Mouse (Mus musculus): ENCODE measurements around the gene B9d1. TPM values are rescaled to one million over a fixed set of nuclear protein-coding genes. Genes with fewer than 3 reads are reported as not detected.
A peak's percentile ranks its signal among the peaks of the same experiment; 100 is the strongest.

B9d1 gene
- polyA plus RNA-seq, 1 experiment from 2014 or later: 34.6 TPM

DNA sequence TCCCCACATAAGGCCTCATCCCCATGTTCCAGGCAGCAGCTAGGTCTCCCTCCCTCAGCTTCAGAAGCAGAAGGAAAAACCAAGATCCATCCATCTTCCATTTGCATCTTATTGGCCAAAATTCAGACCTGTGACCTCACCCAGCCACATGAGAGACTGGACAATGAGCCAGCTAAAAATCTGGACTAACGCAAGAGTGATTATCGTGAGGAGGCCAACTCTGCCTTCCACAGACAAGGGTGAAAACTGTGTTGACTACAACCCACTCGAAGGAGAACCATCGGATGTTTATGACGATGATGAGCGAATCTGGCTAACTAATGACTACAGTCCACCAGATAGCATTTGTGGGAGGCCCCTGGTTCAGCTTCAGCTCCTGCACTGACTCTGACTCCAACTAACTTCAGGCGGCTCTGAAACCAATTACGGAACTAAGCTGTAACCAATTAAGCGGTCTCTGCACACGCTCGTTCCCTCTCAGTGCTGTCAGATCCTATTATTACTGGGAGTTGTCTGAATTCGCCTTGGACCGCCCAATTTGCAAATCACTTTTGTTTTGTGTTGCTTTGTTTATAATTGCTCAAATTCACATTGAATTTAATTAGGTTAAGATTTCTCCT lies 21.6 kb upstream of the B9d1 start:
- no peak for ATAC-seq (ENCODE audit: low FRiP score)
- Histone ChIP-seq H3K36me3 (replicated peaks) (peaks cover 12% of the 10 kb centered on the region), H3K27me3 (peaks cover 6% of the 10 kb centered on the region; the same call in 1 of the 2 replicates), H3K4me1 (peaks cover 47% of the 10 kb centered on the region), H3K9me3 (no peaks in the 10 kb centered on the region), H3K4me2 (no peak overlapping the region), H3K4me3 (replicated peaks) (no peak overlapping the region), H3K9ac (no peak overlapping the region), H3K27ac (peak overlapping the region; percentile 97)
- 46% methylated on average over 13 of the region's 13 CpGs for WGBS

DNA sequence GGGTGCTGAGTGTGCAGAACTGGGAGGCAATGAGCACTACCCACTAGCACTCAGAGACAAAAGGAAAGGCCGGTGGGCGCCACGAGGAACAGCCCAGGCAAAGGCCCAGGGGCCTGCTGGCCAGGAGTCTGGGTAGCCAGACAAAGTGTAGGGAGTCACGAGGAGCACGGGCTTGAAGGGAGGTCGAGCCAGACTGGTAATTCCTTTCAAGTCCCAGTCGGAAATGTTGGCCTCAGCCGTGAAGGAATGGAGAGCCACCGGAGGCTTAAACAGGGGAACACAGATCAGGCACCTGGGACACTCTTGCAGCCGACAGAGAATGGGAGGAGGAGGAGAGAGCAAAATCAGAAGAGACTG lies 20.7 kb upstream of the B9d1 start:
- Histone ChIP-seq H3K9ac (peak overlapping the region; percentile 42), H3K4me2 (peak overlapping the region; percentile 49), H3K4me3 (replicated peaks) (no peak overlapping the region), H3K4me1 (peaks cover 50% of the 10 kb centered on the region), H3K27me3 (peaks cover 6% of the 10 kb centered on the region; the same call in 1 of the 2 replicates), H3K36me3 (replicated peaks) (peaks cover 20% of the 10 kb centered on the region), H3K9me3 (no peaks in the 10 kb centered on the region), H3K27ac (peak overlapping the region; percentile 97)
- ATAC-seq (ENCODE audit: low FRiP score): no peak
- 13% methylated on average over 10 of the region's 10 CpGs for WGBS

DNA sequence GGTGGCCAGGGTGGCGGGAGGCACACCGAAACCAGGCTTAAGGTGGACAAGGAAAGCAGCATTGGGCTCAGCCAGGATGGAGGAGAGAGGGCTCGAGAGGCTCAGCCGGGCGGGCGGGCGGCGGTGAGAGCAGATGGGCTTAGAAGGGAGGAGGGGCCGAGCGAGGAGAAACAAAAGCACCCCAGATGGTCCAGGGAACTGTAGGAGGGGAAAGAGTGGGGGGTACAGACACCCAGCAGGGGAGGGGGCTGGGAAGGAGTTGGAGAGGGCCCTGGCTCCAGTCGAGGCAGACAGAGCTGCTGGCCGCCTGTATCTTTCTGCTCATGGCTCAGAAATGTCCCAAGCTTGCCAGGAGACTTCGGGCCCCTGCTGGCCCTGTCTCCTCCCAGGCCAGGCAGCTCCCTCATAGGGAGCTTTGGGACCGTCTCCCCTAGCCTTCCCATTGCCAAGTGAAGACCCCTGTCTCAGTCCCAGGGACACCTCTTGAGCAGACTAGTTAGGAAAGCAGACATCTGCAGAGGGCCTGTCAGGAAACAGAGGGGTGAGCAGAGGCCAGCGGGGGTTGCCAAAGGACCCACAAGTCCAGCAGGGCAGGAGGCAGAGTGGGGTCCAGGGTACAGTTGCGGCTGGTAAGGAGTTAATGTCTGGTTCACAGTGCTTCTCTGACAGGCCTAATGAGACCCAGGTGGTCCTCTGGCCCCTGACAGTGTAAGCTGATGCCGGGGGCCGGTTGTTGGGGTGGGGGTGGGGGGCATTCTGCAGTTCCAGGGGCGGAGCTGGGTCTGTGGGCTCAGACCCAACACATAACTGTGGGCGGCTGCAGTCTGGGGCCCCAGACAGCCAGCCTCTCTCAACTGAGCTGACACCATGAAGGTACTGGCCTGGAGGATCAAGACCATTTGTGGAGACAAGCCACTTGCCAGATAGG lies 20.1 kb upstream of the B9d1 start, which contains the start of gene Mfap4:
TSS of gene Mfap4 (plus strand) at position 819 of the 928 bp plus-strand sequence.
- Histone ChIP-seq H3K4me2 (peak within 1 kb of the TSS; percentile 49), H3K4me3 (replicated peaks) (peak within 1 kb of the TSS; percentile 31), H3K27me3 (peaks cover 6% of the 10 kb centered on the region; the same call in 1 of the 2 replicates), H3K9me3 (no peaks in the 10 kb centered on the region), H3K4me1 (peaks cover 55% of the 10 kb centered on the region), H3K27ac (peak within 1 kb of the TSS; percentile 97), H3K36me3 (replicated peaks) (peaks cover 27% of the 10 kb centered on the region), H3K9ac (peak within 1 kb of the TSS; percentile 53)
- 3% methylated on average over 19 of the region's 20 CpGs for WGBS
- ATAC-seq (ENCODE audit: low FRiP score): peak; percentile 89

DNA sequence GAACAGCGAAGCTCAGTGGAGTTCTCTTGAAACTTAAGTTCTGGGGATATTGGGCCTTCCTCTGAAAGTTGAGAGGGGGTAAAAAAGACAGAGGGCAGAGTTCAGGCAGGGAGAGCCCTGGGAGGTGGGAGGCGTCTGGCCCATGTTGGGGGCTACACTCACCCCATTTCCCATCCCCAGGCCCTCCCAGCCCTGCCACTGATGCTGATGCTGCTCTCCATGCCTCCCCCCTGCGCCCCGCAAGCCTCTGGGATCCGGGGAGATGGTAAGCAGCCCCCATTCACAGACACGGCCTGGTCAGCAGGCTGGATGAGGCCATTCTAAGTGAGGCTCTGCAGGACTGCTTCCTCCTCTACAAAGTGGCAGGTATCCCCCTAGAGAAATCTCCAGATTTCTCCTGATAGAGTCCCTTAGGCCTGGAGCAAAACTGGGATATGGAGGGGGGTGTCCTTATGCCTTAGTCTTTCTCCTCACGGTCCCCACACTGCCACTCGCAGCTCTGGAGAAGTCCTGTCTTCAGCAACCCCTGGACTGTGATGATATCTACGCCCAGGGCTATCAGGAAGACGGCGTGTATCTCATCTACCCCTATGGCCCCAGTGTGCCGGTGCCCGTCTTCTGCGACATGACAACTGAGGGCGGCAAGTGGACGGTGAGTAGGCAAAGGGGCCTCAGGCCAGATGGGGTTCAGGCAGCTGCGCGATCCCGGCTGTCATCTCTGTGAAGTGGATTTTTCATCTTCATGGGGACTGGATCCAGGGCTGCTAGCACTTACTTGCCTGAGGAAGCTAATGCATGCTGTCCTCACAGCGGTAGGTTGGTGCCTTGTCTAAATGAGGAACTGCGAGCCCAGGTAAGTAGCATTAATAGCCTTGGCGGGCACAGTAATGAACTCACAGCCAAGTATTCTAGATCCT lies 19.1 kb upstream of the B9d1 start:
- H3K27ac ChIP-seq: peak overlapping the region; percentile 97
- peaks cover 6% of the 10 kb centered on the region; the same call in 1 of the 2 replicates for H3K27me3 ChIP-seq
- H3K9me3 ChIP-seq: no peaks in the 10 kb centered on the region
- H3K4me3 ChIP-seq (replicated peaks): peak overlapping the region; percentile 31
- peaks cover 59% of the 10 kb centered on the region for H3K4me1 ChIP-seq
- H3K36me3 ChIP-seq (replicated peaks): peaks cover 36% of the 10 kb centered on the region
- H3K9ac ChIP-seq: peak overlapping the region; percentile 53
- 63% methylated on average over 22 of the region's 22 CpGs for WGBS
- H3K4me2 ChIP-seq: peak overlapping the region; percentile 49
- ATAC-seq (ENCODE audit: low FRiP score): no peak

DNA sequence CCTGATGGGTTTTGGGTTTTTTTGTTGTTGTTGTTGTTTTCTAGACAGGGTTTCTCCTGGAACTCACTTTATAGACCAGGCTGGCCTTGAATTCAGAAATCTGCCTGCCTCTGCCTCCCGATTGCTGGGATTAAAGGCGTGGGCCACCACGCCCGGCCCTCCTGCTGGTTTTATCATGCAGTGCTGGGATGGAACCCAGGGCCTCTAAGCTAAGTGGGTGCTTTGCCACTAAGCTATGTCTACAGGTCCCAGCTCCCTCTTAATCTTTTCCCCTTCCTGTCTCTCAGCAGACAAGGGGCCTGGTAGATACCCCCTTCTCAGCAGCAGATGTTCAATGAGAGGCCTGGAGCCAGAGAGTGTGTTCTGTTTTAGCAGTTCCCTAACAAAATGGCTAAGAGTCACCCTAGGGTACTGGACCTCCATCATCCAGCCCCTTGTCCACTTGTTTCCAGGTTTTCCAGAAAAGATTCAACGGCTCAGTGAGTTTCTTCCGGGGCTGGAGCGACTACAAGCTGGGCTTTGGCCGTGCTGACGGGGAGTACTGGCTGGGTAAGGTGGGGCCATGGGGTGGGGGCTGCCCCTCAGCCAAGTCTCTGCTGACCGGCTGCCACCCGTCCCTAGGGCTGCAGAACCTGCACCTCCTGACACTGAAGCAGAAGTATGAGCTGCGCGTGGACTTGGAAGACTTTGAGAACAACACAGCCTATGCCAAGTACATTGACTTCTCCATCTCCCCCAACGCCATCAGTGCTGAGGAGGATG lies 18.3 kb upstream of the B9d1 start:
- peak overlapping the region; percentile 97 for H3K27ac ChIP-seq
- H3K4me1 ChIP-seq: peaks cover 64% of the 10 kb centered on the region
- ATAC-seq (ENCODE audit: low FRiP score): no peak
- 92% methylated on average over 14 of the region's 14 CpGs for WGBS
- peak overlapping the region; percentile 49 for H3K4me2 ChIP-seq
- no peak overlapping the region for H3K9ac ChIP-seq
- H3K4me3 ChIP-seq (replicated peaks): peak overlapping the region; percentile 31
- peaks cover 4% of the 10 kb centered on the region; the same call in 1 of the 2 replicates for H3K27me3 ChIP-seq
- H3K36me3 ChIP-seq (replicated peaks): peaks cover 45% of the 10 kb centered on the region
- H3K9me3 ChIP-seq: no peaks in the 10 kb centered on the region

DNA sequence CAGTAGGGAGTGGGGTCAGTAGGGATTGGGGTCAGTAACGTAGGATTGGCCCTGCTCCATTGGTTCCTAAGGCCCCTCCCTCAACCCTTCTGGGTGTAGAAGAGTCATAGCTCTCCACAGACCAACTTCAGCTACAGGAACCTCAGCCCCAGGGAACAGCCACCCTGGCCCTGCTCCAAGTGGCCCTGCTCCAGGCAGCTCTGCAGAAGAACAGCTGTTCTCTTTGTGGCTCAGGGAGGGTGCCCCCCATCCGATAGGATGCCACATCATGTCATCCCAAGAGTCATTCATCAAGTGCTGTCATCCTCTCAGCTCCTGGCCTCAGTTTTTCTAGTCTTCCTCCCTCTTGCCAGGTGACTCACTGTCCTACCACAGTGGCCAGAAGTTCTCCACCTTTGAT lies 17.5 kb upstream of the B9d1 start:
- Histone ChIP-seq H3K27me3 (no peaks in the 10 kb centered on the region), H3K9ac (no peak overlapping the region), H3K4me2 (peak overlapping the region; percentile 49; the same call in 1 of the 2 replicates), H3K9me3 (no peaks in the 10 kb centered on the region), H3K4me3 (replicated peaks) (no peak overlapping the region), H3K27ac (peak overlapping the region; percentile 59; the same call in 1 of the 2 replicates), H3K4me1 (peaks cover 66% of the 10 kb centered on the region), H3K36me3 (replicated peaks) (peaks cover 51% of the 10 kb centered on the region)
- ATAC-seq (ENCODE audit: low FRiP score): no peak
- WGBS: 56% methylated on average over 2 of the region's 2 CpGs

DNA sequence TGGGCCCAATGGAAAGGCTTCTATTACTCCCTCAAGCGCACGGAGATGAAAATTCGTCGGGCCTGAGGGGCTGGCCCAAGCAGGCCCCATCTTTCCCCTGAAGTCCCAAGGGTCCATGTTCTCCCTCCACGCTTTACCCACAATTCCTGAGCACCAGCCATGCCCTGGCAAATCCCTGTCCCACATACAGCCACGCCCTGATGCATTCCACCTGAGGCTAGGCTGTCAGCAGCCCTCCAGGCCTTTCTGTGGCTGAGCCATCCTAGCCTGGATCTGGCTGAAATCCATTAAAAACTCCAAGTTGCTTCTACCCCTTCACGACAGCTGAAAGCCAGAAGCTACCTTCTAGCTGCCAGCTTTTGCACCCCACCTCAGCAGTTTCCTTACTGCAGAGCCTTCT lies 17.0 kb upstream of the B9d1 start:
- Histone ChIP-seq H3K4me3 (replicated peaks) (no peak overlapping the region), H3K4me1 (peaks cover 71% of the 10 kb centered on the region), H3K27ac (peak overlapping the region; percentile 59; the same call in 1 of the 2 replicates), H3K9ac (no peak overlapping the region), H3K4me2 (no peak overlapping the region), H3K27me3 (no peaks in the 10 kb centered on the region), H3K9me3 (no peaks in the 10 kb centered on the region), H3K36me3 (replicated peaks) (peaks cover 55% of the 10 kb centered on the region)
- no peak for ATAC-seq (ENCODE audit: low FRiP score)
- WGBS: 95% methylated on average over 7 of the region's 7 CpGs

DNA sequence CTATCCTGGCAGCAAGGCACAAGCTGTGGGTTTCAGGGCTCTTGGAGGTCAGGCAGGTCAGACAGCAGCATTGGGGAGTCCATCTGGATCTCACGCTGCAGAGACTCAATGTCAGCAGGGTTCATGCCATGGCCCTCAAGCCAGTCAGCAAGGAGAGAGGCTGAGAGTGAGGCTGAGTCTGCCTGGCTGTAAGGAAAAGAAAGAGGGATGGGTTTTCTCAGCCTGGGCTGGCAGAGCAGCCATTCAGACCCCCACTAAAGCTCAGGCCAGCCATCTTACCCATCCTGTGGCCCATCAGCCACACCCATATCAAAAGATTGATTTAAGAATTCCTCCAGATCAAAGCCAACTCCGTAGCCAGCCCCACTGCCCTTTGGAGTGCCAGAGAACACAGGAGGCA lies 15.9 kb upstream of the B9d1 start:
- WGBS: 94% methylated on average over 2 of the region's 2 CpGs
- peaks cover 69% of the 10 kb centered on the region for H3K4me1 ChIP-seq
- H3K36me3 ChIP-seq (replicated peaks): peaks cover 55% of the 10 kb centered on the region
- H3K9me3 ChIP-seq: no peaks in the 10 kb centered on the region
- H3K4me2 ChIP-seq: no peak overlapping the region
- H3K4me3 ChIP-seq (replicated peaks): no peak overlapping the region
- no peak for ATAC-seq (ENCODE audit: low FRiP score)
- H3K9ac ChIP-seq: no peak overlapping the region
- no peak overlapping the region for H3K27ac ChIP-seq
- H3K27me3 ChIP-seq: no peaks in the 10 kb centered on the region

DNA sequence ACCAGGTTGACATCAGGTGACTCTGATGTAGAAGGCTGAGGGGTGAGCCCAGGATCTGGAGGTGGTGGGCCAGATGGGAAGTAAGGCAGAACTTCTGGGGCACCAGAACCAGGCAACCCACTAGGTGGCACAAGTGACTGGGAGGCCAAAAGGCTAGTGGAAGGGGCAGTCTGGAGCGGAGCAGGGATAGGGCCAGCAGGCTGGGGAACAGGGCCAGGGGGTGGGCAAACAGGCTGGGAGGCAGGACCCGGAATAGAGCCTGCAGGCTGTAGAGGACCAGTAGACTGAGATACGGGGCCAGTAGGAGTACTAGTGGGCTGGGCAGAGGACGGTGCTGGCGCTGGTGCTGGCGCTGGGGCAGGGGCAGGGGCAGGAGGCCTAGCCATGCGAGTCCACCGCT lies 15.1 kb upstream of the B9d1 start:
- Histone ChIP-seq H3K36me3 (replicated peaks) (peaks cover 55% of the 10 kb centered on the region), H3K4me2 (no peak overlapping the region), H3K4me3 (replicated peaks) (no peak overlapping the region), H3K9ac (no peak overlapping the region), H3K4me1 (peaks cover 61% of the 10 kb centered on the region), H3K9me3 (no peaks in the 10 kb centered on the region), H3K27ac (no peak overlapping the region), H3K27me3 (no peaks in the 10 kb centered on the region)
- ATAC-seq (ENCODE audit: low FRiP score): no peak
- WGBS: 96% methylated on average over 8 of the region's 8 CpGs

DNA sequence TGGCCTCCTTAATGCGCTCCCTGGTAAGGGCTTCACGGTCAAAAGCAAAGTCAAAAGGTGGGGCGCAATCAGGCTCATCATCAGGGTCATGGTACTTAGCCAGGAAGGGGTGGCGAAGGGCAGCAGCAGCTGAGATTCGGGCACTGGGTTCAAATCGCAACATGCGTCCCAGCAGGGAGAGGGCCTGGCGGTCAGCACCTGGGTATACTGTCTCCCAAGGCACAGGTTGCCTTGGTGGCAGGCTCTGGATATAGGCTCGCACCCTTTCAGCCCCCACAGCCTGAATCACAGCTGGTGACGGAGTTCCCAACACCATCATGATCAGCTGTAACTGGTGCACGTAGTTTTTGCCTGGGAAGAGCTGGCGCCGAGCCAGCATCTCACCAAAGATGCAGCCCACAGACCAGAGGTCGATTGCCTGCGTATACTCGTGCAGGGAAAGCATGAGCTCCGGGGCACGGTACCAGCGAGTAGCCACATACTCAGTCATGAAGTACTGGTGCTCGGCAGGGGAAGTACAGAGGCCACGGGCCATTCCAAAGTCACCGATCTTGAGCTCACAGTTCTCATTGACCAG lies 13.9 kb upstream of the B9d1 start:
- Histone ChIP-seq H3K36me3 (replicated peaks) (peaks cover 55% of the 10 kb centered on the region), H3K9ac (no peak overlapping the region), H3K27me3 (no peaks in the 10 kb centered on the region), H3K27ac (no peak overlapping the region), H3K4me2 (no peak overlapping the region), H3K4me1 (peaks cover 50% of the 10 kb centered on the region), H3K4me3 (replicated peaks) (no peak overlapping the region), H3K9me3 (no peaks in the 10 kb centered on the region)
- 93% methylated on average over 22 of the region's 22 CpGs for WGBS
- ATAC-seq (ENCODE audit: low FRiP score): no peak

Data from forebrain, embryonic 12.5 days (tissue).